Mouse (Mus musculus): Measurements from ENCODE around the gene Gm9821. TPM values are rescaled to one million over a fixed set of nuclear protein-coding genes. Genes with fewer than 3 reads are reported as not detected.

Gm9821 gene
- polyA plus RNA-seq, 1 experiment = not detected

DNA sequence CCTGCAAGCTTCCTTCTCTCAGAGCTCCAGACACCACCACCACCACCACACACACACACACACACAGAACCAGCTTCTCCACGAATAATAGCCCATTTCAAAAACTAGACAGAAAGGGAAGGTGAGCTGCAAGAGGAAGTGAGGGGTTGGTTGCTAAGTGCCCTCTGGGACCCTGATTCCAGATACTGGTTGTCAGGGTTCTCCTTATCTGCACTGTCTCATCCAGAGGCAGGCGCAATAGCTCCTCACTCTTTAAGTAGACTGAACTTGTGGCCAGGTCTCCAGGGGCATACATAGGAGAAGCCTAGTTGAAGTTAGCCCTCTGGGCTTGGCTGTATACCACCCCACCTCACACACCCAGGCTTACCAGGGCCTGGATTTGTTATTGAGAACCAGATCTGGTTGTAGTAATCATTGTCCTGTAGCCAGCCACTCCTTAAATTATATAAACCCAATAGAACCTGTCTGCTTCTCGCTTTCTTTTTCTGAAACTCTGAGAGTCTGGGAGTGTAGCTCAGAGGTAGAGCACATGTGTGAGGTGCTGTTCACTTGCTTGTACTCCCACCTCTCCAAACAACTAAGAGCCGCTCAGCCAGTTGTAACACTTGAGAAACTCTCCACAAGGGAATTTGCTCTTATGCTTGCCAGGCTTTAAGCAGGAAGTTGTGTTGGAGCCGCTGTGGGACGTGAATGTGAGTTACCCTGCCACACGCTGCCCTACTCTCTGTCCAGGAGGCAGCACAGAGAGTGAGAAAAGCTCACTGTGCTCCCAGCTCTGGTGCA is 32.0 kb upstream of the Gm9821 start:
- Histone ChIP-seq H3K4me1 (ENCODE audit: control insufficient read depth, insufficient read depth, low read length) (no peaks in the 10 kb centered on the region), H3K4me3 (replicated peaks; ENCODE audit: extremely low read depth, low read depth, low read length) (no peak overlapping the region)
- TF ChIP-seq CTCF (IDR thresholded peaks at IDR 0.05; ENCODE audit: insufficient read depth, low read length) (no peak), POLR2A (IDR thresholded peaks at IDR 0.05; ENCODE audit: borderline replicate concordance, extremely low read depth, low read depth, low read length) (no peak)
- WGBS = 67% methylated on average over 7 of the region's 7 CpGs
- no peak for DNase-seq

- 90% methylated on average over 7 of the region's 7 CpGs for WGBS
- TF ChIP-seq POLR2A (IDR thresholded peaks at IDR 0.05; ENCODE audit: borderline replicate concordance, extremely low read depth, low read depth, low read length) (no peak), CTCF (IDR thresholded peaks at IDR 0.05; ENCODE audit: insufficient read depth, low read length) (no peak)
- no peak for DNase-seq
- H3K4me1 ChIP-seq (ENCODE audit: control insufficient read depth, insufficient read depth, low read length) = peaks cover 4% of the 10 kb centered on the region
- no peak overlapping the region for H3K4me3 ChIP-seq (replicated peaks; ENCODE audit: extremely low read depth, low read depth, low read length)
Observed at GRCm38 (mm10) chr2:91916346-91916977, 29.0 kb upstream of the Gm9821 start.

DNA sequence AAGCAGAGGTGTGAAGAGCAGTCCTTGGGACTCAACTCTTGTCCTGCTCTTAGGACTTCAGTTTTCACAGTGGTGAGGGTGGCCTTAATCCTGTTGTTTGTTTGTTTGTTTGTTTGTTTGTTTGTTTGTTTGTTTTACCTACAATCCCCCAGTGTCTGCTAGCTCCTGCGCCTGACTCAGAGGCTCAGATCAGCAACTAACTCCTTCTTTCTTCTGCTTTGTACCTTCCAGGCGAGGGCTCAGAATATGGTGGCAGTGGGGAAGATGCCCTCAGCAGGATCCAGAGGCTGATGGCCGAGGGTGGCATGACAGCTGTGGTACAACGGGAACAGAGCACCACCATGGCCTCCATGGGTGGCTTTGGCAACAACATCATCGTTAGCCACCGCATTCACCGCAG is 28.4 kb upstream of the Gm9821 start:
- no peak for DNase-seq
- H3K4me3 ChIP-seq (replicated peaks; ENCODE audit: extremely low read depth, low read depth, low read length) = no peak overlapping the region
- TF ChIP-seq CTCF (IDR thresholded peaks at IDR 0.05; ENCODE audit: insufficient read depth, low read length) (no peak), POLR2A (IDR thresholded peaks at IDR 0.05; ENCODE audit: borderline replicate concordance, extremely low read depth, low read depth, low read length) (no peak)
- 91% methylated on average over 7 of the region's 7 CpGs for WGBS
- peaks cover 6% of the 10 kb centered on the region for H3K4me1 ChIP-seq (ENCODE audit: control insufficient read depth, insufficient read depth, low read length)

GRCm38 (mm10) chr2:91920130-91920529 is 25.4 kb upstream of the Gm9821 start:
- no peak overlapping the region for H3K4me3 ChIP-seq (replicated peaks; ENCODE audit: extremely low read depth, low read depth, low read length)
- WGBS = 53% methylated on average over 4 of the region's 4 CpGs
- no peak for TF ChIP-seq CTCF (IDR thresholded peaks at IDR 0.05; ENCODE audit: insufficient read depth, low read length)
- TF ChIP-seq POLR2A (IDR thresholded peaks at IDR 0.05; ENCODE audit: borderline replicate concordance, extremely low read depth, low read depth, low read length) = no peak
- H3K4me1 ChIP-seq (ENCODE audit: control insufficient read depth, insufficient read depth, low read length) = peaks cover 16% of the 10 kb centered on the region
- DNase-seq = no peak

DNA sequence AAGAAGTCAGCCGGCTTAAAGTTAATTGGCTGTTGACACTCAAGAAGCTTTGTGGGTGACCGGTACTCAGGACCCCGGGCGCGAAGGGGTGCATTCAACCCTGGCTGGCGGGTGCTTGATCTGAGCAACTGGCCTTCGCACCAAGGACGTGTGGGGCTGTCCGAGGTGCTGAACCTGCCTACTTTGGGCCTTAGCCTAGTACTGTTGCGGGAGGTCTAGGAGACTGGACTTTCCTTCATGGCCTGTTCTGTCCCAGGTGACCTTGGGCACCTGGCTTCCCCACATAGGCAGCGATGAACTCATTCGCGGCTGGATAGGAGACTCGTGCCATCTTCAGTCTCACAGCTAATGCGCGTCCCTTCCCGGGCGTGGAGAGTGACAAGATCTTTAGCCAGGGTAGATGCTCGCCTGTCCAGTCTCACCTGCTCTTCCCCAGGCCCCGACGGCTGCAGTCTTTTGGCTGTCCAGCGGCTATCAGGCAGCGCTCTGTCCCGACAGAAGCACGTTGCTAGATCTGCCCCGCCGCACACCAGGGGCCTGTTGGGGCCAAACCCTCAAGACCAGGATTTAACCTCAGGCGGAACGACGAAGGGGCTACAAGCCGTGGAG is 24.2 kb upstream of the Gm9821 start:
- WGBS = 3% methylated on average over 31 of the region's 31 CpGs
- DNase-seq = peak; percentile 70
- Histone ChIP-seq H3K4me3 (replicated peaks; ENCODE audit: extremely low read depth, low read depth, low read length) (peak overlapping the region; percentile 13), H3K4me1 (ENCODE audit: control insufficient read depth, insufficient read depth, low read length) (peaks cover 16% of the 10 kb centered on the region)
- TF ChIP-seq CTCF (IDR thresholded peaks at IDR 0.05; ENCODE audit: insufficient read depth, low read length) = no peak
- TF ChIP-seq POLR2A (IDR thresholded peaks at IDR 0.05; ENCODE audit: borderline replicate concordance, extremely low read depth, low read depth, low read length) = no peak

GRCm38 (mm10) chr2:91921790-91922570 is 23.5 kb upstream of the Gm9821 start:
- DNase-seq = no peak
- TF ChIP-seq CTCF (IDR thresholded peaks at IDR 0.05; ENCODE audit: insufficient read depth, low read length) = no peak
- TF ChIP-seq POLR2A (IDR thresholded peaks at IDR 0.05; ENCODE audit: borderline replicate concordance, extremely low read depth, low read depth, low read length) = no peak
- 1% methylated on average over 64 of the region's 64 CpGs for WGBS
- H3K4me1 ChIP-seq (ENCODE audit: control insufficient read depth, insufficient read depth, low read length) = peaks cover 16% of the 10 kb centered on the region
- peak overlapping the region; percentile 31 for H3K4me3 ChIP-seq (replicated peaks; ENCODE audit: extremely low read depth, low read depth, low read length)

DNA sequence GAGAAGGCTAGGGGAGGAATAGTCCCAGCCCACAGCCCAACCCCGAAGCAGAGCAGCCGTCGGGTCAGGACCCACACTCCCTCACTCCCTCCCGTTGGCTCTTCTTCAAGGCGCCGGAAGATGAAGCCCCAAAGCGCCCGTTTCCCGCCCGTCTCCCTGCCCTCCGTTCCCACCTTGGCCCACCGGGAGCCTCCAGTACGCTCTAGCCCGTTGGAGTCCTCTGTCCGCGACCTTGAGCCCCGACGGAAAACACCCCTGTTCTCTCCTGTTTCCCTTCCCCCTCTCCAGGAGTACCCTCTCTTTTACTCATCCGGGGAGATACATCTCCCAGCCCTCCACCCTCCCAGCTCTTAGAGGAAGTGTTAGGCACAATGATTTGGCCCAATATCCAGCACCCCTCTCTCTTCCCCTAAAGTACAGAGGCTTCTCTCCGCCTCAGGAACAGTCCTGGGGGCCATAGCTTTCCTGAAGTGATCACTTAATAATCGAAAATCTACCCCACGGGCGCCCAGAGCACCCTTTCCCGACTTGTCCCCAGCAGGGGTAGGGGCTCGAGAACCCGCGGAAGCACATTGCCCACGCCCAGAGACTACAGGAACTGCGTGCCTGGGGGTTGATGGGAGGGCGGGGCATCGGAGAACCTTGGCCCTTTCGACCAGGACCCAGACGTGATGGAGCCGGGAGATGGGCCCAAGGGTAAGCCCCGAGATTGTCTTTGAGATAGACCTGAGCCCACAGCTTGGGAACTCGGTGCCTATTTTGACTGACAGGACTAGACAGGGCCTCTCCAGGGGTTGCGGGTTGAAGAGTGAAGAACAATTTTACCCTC is 22.7 kb upstream of the Gm9821 start:
- peaks cover 16% of the 10 kb centered on the region for H3K4me1 ChIP-seq (ENCODE audit: control insufficient read depth, insufficient read depth, low read length)
- TF ChIP-seq POLR2A (IDR thresholded peaks at IDR 0.05; ENCODE audit: borderline replicate concordance, extremely low read depth, low read depth, low read length) (no peak), CTCF (IDR thresholded peaks at IDR 0.05; ENCODE audit: insufficient read depth, low read length) (no peak)
- DNase-seq = no peak
- 4% methylated on average over 37 of the region's 37 CpGs for WGBS
- H3K4me3 ChIP-seq (replicated peaks; ENCODE audit: extremely low read depth, low read depth, low read length) = no peak overlapping the region

GRCm38 (mm10) chr2:91923415-91924337 is 21.8 kb upstream of the Gm9821 start:
- TF ChIP-seq CTCF (IDR thresholded peaks at IDR 0.05; ENCODE audit: insufficient read depth, low read length) (peak; percentile 68), POLR2A (IDR thresholded peaks at IDR 0.05; ENCODE audit: borderline replicate concordance, extremely low read depth, low read depth, low read length) (no peak)
- WGBS = 6% methylated on average over 54 of the region's 54 CpGs
- peak; percentile 61 for DNase-seq

More at GRCm38 (mm10) chr2:91923415-91924337, 21.8 kb upstream of the Gm9821 start:
- peak overlapping the region; percentile 60 for H3K4me3 ChIP-seq (replicated peaks; ENCODE audit: extremely low read depth, low read depth, low read length)
- peaks cover 19% of the 10 kb centered on the region for H3K4me1 ChIP-seq (ENCODE audit: control insufficient read depth, insufficient read depth, low read length)

Data from lung, adult 2 months (tissue).